Mouse (Mus musculus) limb, embryonic 11.5 days (tissue): ENCODE data around the gene Men1. TPM values are rescaled to one million over a fixed set of nuclear protein-coding genes. Genes with fewer than 3 reads are reported as not detected.

Experiments
- ATAC-seq: fragments of 200-750 bp; cut with Nextera tagmentation; 2 replicates; pipeline ENCODE4 v1.8.0; 2017; ENCODE audit warnings: low read depth; ENCODE audit not compliant: insufficient number of reproducible peaks, low FRiP score, low TSS enrichment
- DNase-seq: peaks from one replicate; pipeline ENCODE4 v3.0.0-alpha.2; 2015; ENCODE audit warnings: low spot score
- H3K27ac ChIP-seq: fragments of 300-500 bp; sonication (generic); replicated peaks from 2 replicates; pipeline ENCODE4 v1.5.1; 2014; ENCODE audit warnings: low read depth, mild to moderate bottlenecking, low read length
- H3K27me3 ChIP-seq: fragments of 300-500 bp; sonication (generic); 2 replicates; pipeline ENCODE4 v1.6.1; 2014; ENCODE audit warnings: mild to moderate bottlenecking, low read length, mixed read lengths; ENCODE audit not compliant: control insufficient read depth, insufficient read depth
- H3K36me3 ChIP-seq: fragments of 300-500 bp; sonication (generic); 2 replicates; pipeline ENCODE4 v1.6.1; 2014; ENCODE audit warnings: mild to moderate bottlenecking, low read length, moderate library complexity, mixed read lengths; ENCODE audit not compliant: control insufficient read depth, insufficient read depth
- H3K4me1 ChIP-seq: fragments of 300-500 bp; sonication (generic); 2 replicates; pipeline ENCODE4 v1.6.1; 2014; ENCODE audit warnings: low read length, mixed read lengths; ENCODE audit not compliant: control insufficient read depth, insufficient read depth
- H3K4me2 ChIP-seq: fragments of 300-500 bp; sonication (generic); 2 replicates; pipeline ENCODE4 v1.6.1; 2014; ENCODE audit warnings: low read depth, mild to moderate bottlenecking, moderate library complexity; ENCODE audit not compliant: severe bottlenecking
- H3K4me3 ChIP-seq: fragments of 300-500 bp; sonication (generic); 2 replicates; pipeline ENCODE4 v1.5.1; 2014; ENCODE audit warnings: low read depth, low read length
- H3K9ac ChIP-seq: fragments of 300-500 bp; sonication (generic); 2 replicates; pipeline ENCODE4 v1.6.1; 2014; ENCODE audit warnings: mild to moderate bottlenecking, low read length
- H3K9me3 ChIP-seq: fragments of 300-500 bp; sonication (generic); 2 replicates; pipeline ENCODE4 v1.6.1; 2016; ENCODE audit warnings: low read length; ENCODE audit not compliant: control insufficient read depth
- WGBS: fragments of 180-500 bp; shearing (Covaris S2); extraction: QIAGEN DNeasy Blood & Tissue Kit; methylation state at CpG from one replicate; pipeline ENCODE4 v1.1.7; 2014; 5-methylcytosine and 5-hydroxymethylcytosine counted together
- polyA plus RNA-seq: library from polyadenylated mRNA; unstranded; fragments of >200 nt; fragmentation: Nextera tagmentation; extraction: Ambion mirVana; gene quantifications from 2 replicates; pipeline ENCODE4 v1.2.1, GENCODE M21; 2014

Gene Men1
- polyA plus RNA-seq, 1 experiment from 2014 or later, result 65.3 TPM

- Histone ChIP-seq H3K4me3 (no peak overlapping the region), H3K27ac (no peak overlapping the region), H3K27me3 (no peaks in the 10 kb centered on the region), H3K36me3 (no peaks in the 10 kb centered on the region), H3K9ac (peak overlapping the region; percentile 34; the same call in 1 of the 2 replicates), H3K4me1 (peaks cover 14% of the 10 kb centered on the region), H3K9me3 (no peaks in the 10 kb centered on the region), H3K4me2 (no peak overlapping the region)
- DNase-seq, result no peak
- no peak for ATAC-seq
- 65% methylated on average over 5 of the region's 5 CpGs for WGBS
These were observed 3.6 kb upstream of the Men1 start for GRCm38 (mm10) chr19:6331178-6331577.

DNA sequence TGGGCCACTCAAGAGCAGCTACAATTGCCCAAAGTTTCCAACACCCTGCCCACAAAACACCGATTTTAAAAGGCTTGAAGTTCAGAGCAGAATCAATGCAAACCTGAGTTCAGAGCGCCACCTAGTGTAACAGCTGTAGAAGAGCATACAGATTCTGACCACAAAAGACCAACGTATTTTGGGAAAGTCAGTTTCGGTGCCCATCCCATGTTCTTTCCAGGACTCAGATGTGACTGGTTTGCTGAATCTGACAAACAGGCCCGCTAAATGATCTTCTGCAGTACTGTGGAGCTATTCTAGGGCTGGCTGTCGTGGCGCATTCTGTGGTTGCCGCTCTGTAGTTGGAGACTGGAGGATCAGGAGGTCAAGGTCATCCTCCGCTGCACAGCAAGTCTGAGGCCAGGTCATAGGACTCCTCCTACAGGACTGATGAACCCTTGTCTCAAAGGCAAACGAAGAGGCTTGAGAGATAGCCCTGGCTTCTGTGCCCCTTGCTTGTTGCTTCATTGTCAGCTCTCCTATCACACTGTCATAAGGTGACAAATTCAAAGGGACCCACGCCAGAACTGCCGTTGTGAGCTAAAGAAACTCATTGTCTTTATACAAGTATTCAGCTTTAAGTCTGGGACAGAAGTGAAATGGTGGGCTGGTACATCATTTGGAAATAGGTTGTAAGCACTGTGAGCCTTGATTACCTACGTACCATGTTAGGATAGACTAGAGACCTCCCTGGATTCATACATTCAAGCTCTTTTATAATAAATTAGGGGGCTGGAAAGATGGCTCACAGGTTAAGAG lies 2.9 kb upstream of the Men1 start:
- 28% methylated on average over 13 of the region's 13 CpGs for WGBS
- Histone ChIP-seq H3K9ac (peak overlapping the region; percentile 34), H3K4me3 (no peak overlapping the region), H3K36me3 (no peaks in the 10 kb centered on the region), H3K27me3 (no peaks in the 10 kb centered on the region), H3K9me3 (no peaks in the 10 kb centered on the region), H3K4me2 (0 out of 2 replicates have a peak overlapping the region, but pooled peaks have one; percentile 20), H3K4me1 (peaks cover 20% of the 10 kb centered on the region), H3K27ac (no peak overlapping the region)
- no peak for ATAC-seq
- peak; percentile 78 for DNase-seq

DNA sequence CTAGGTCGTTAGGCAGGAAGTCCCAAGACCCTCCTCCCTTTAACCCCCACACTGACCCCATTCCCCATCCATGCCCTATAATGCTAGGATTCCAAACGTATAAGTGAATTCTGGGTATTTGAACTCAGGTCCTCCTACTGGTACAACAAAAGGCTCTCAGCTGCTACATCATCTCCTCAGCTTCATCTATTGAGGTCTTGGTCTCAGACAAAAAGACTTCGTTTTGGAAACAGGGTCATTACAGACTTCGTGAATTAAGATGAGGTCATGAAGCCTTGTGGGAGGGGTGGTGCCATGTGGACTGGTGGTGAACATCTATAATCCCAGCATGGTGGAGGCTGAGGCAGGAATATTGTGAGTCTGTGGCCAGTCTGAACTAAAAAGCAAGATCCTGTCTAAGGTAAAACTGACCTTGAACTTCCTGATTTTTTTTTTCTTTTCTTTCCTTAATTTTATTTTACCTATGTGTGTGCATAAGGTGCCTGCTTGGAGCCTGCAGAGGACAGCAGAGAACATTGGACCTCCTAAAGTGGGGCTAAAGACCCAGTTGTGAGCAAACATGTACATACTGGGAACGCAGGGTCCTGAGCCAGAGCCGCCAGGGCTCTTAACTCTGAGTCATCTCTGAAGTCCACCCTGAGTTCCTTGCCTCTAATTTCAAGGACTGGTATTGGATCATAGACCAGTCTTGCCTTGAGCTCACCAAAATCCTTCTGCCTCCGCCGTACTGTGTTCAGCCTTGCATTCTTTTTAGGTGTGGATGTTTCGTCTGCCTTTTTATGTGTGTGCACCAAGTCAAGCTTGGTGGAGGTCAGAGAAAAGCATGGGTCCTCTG lies 801 bp upstream of the Men1 start:
- Histone ChIP-seq H3K4me2 (peak overlapping the region; percentile 39), H3K9me3 (no peaks in the 10 kb centered on the region), H3K9ac (peak overlapping the region; percentile 40), H3K27ac (peak overlapping the region; percentile 61; the same call in 1 of the 2 replicates), H3K4me3 (peak overlapping the region; percentile 88), H3K4me1 (peaks cover 20% of the 10 kb centered on the region), H3K36me3 (peaks cover 17% of the 10 kb centered on the region), H3K27me3 (no peaks in the 10 kb centered on the region)
- WGBS, result 70% methylated on average over 9 of the region's 9 CpGs
- DNase-seq (no peak), ATAC-seq (peak; percentile 14; the same call in 1 of the 2 replicates)

DNA sequence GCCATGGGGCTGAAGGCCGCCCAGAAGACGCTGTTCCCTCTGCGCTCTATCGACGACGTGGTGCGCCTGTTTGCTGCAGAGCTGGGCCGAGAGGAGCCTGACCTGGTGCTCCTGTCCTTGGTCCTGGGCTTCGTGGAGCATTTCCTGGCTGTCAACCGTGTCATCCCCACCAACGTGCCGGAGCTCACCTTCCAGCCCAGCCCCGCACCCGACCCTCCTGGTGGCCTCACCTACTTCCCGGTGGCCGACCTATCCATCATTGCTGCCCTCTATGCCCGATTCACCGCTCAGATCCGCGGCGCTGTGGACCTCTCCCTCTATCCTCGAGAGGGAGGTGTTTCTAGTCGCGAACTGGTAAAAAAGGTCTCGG lies 664 bp downstream of the Men1 start:
- H3K36me3 ChIP-seq, result peaks cover 22% of the 10 kb centered on the region
- no peak for ATAC-seq
- peak; percentile 38 for DNase-seq

DNA sequence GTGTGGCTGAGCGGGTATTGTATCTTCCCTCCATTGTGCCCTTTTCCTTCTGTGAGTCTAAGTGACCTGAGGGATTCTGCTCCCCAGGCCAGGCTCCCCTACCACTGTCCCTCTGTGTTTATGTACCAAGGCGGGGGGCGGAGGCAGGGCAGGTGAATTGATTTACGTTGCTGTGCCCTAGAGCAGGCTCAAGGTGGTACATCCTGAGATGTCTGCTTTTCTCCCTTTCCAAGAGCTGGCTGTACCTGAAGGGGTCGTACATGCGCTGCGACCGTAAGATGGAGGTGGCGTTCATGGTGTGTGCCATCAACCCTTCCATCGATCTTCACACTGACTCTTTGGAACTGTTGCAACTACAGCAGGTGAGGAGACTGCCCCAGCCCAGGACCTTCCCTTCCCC lies 2.1 kb downstream of the Men1 start:
- H3K27ac ChIP-seq, result no peak overlapping the region
- H3K4me1 ChIP-seq, result peaks cover 26% of the 10 kb centered on the region
- peak overlapping the region; percentile 88; the same call in 1 of the 2 replicates for H3K4me2 ChIP-seq
- no peaks in the 10 kb centered on the region for H3K9me3 ChIP-seq
- no peak overlapping the region for H3K4me3 ChIP-seq
- ATAC-seq (no peak), DNase-seq (no peak)
- H3K27me3 ChIP-seq, result no peaks in the 10 kb centered on the region
- WGBS, result 96% methylated on average over 10 of the region's 10 CpGs
- H3K9ac ChIP-seq, result no peak overlapping the region; the same call in 1 of the 2 replicates
- peaks cover 22% of the 10 kb centered on the region for H3K36me3 ChIP-seq

More for the DNA sequence above, 664 bp downstream of the Men1 start:
- Histone ChIP-seq H3K4me3 (peak overlapping the region; percentile 88), H3K27me3 (no peaks in the 10 kb centered on the region), H3K27ac (peak overlapping the region; percentile 45; the same call in 1 of the 2 replicates), H3K4me2 (peak overlapping the region; percentile 88), H3K4me1 (peaks cover 25% of the 10 kb centered on the region), H3K9me3 (no peaks in the 10 kb centered on the region), H3K9ac (peak overlapping the region; percentile 77)
- under 1% methylated on average over 25 of the region's 25 CpGs for WGBS

DNA sequence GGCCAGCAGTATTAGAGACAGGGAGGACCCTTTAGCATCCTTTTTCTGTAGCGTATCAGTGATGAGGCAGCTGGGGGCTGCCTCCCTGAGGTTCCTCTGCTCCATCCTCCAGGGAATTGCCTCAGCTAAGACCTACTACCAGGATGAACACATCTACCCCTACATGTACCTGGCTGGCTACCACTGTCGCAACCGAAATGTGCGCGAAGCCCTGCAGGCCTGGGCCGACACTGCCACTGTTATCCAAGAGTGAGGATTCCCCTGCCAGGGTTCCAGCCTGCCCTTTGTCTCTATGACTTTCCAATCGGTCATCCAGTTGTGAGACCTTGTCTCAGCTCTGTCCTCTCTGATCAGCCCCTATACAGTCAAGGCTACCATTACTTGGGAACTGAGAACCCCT lies 3.4 kb downstream of the Men1 start:
- Histone ChIP-seq H3K4me2 (no peak overlapping the region), H3K27me3 (no peaks in the 10 kb centered on the region), H3K36me3 (peaks cover 22% of the 10 kb centered on the region), H3K9me3 (no peaks in the 10 kb centered on the region), H3K9ac (no peak overlapping the region), H3K27ac (no peak overlapping the region), H3K4me3 (no peak overlapping the region), H3K4me1 (peaks cover 26% of the 10 kb centered on the region)
- ATAC-seq, result no peak
- no peak for DNase-seq
- 95% methylated on average over 7 of the region's 7 CpGs for WGBS

DNA sequence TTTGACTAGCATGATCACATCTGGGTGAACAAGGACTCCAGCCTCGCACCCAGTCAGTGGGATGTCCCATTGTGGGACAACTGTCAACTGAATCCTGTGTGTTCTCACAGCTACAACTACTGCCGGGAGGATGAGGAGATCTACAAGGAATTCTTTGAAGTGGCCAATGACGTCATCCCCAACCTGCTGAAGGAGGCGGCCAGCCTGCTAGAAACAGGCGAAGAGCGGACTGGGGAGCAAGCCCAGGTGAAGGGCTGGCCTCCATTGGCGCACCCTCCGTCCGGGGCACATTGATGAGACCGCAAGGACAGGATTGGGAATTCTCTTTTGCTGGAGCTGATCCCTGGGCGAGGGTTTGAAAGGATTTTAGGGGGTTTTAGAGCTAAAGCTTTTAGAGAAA lies 3.9 kb downstream of the Men1 start:
- no peak overlapping the region for H3K9ac ChIP-seq
- peaks cover 23% of the 10 kb centered on the region for H3K36me3 ChIP-seq
- no peak overlapping the region for H3K4me3 ChIP-seq
- no peak overlapping the region for H3K4me2 ChIP-seq
- H3K27me3 ChIP-seq, result no peaks in the 10 kb centered on the region
- ATAC-seq (no peak), DNase-seq (no peak)
- WGBS, result 94% methylated on average over 11 of the region's 11 CpGs
- H3K4me1 ChIP-seq, result peaks cover 26% of the 10 kb centered on the region
- H3K9me3 ChIP-seq, result no peaks in the 10 kb centered on the region
- no peak overlapping the region for H3K27ac ChIP-seq

DNA sequence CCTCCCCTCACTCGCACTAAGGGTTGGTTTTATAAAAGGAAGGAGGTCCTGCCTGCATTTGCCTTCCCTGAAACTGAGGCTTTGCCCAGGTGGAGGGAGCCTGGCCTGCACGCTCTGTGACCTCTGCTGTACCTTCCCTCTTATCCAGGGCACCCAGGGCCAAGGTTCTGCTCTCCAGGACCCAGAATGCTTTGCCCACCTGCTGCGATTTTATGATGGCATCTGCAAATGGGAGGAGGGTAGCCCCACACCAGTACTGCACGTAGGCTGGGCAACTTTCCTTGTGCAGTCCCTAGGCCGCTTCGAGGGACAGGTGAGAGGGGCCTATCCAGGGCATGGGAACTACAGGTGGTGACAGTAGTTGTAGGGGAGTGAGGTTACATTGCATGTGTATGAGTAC lies 4.4 kb downstream of the Men1 start:
- Histone ChIP-seq H3K4me1 (peaks cover 21% of the 10 kb centered on the region), H3K4me2 (no peak overlapping the region), H3K27ac (no peak overlapping the region), H3K36me3 (peaks cover 25% of the 10 kb centered on the region), H3K4me3 (no peak overlapping the region), H3K9me3 (no peaks in the 10 kb centered on the region), H3K27me3 (no peaks in the 10 kb centered on the region), H3K9ac (no peak overlapping the region)
- DNase-seq (no peak), ATAC-seq (no peak)
- WGBS, result 94% methylated on average over 6 of the region's 6 CpGs
